Mouse (Mus musculus) liver, embryonic 11.5 days (tissue): ENCODE results near the gene Ott. TPM values are rescaled to one million over a fixed set of nuclear protein-coding genes. Genes with fewer than 3 reads are reported as not detected.
"Not testable (repeated sequence)": the region's sequence is repeated elsewhere in the genome, so short reads cannot be mapped to it uniquely, and the experiment has no call there.

Experiments
- ATAC-seq: fragments of 200-750 bp; cut with Nextera tagmentation; replicated peaks from 2 replicates; pipeline ENCODE4 v1.8.0; 2017; ENCODE audit warnings: moderate number of reproducible peaks, mild to moderate bottlenecking, moderate TSS enrichment, moderate library complexity; ENCODE audit not compliant: low FRiP score
- DNase-seq: peaks from one replicate; pipeline ENCODE4 v3.0.0-alpha.2; 2017; ENCODE audit warnings: low spot score
- H3K27ac ChIP-seq: fragments of 300-500 bp; sonication (generic); 2 replicates; pipeline ENCODE4 v1.5.1; 2014; ENCODE audit warnings: mild to moderate bottlenecking, low read depth, low read length, control low read depth
- H3K27me3 ChIP-seq: fragments of 300-500 bp; sonication (generic); replicated peaks from 2 replicates; pipeline ENCODE4 v1.6.1; 2014; ENCODE audit warnings: low read length, mixed read lengths; ENCODE audit not compliant: control insufficient read depth, insufficient read depth
- H3K36me3 ChIP-seq: fragments of 300-500 bp; sonication (generic); 2 replicates; pipeline ENCODE4 v1.6.1; 2014; ENCODE audit warnings: mild to moderate bottlenecking, low read length, moderate library complexity, mixed read lengths; ENCODE audit not compliant: control insufficient read depth, insufficient read depth
- H3K4me1 ChIP-seq: fragments of 300-500 bp; sonication (generic); replicated peaks from 2 replicates; pipeline ENCODE4 v1.6.1; 2014; ENCODE audit warnings: low read length, mixed read lengths; ENCODE audit not compliant: control insufficient read depth, insufficient read depth
- H3K4me2 ChIP-seq: fragments of 300-500 bp; sonication (generic); 2 replicates; pipeline ENCODE4 v1.6.1; 2014; ENCODE audit warnings: mild to moderate bottlenecking, control low read depth, moderate library complexity
- H3K4me3 ChIP-seq: fragments of 300-500 bp; sonication (generic); 2 replicates; pipeline ENCODE4 v1.5.1; 2014; ENCODE audit warnings: low read depth, low read length, control low read depth
- H3K9ac ChIP-seq: fragments of 300-500 bp; sonication (generic); 2 replicates; pipeline ENCODE4 v1.6.1; 2014; ENCODE audit warnings: low read depth, low read length, control low read depth
- H3K9me3 ChIP-seq: fragments of 300-500 bp; sonication (generic); 2 replicates; pipeline ENCODE4 v1.6.1; 2016; ENCODE audit warnings: low read length, inconsistent platforms, mixed read lengths; ENCODE audit not compliant: control insufficient read depth
- WGBS: fragments of 180-500 bp; shearing (Covaris S2); extraction: QIAGEN DNeasy Blood & Tissue Kit; methylation state at CpG from one replicate; pipeline ENCODE4 v1.1.7; 2014; 5-methylcytosine and 5-hydroxymethylcytosine counted together
- polyA plus RNA-seq: library from polyadenylated mRNA; unstranded; fragments of >200 nt; fragmentation: Nextera tagmentation; extraction: Ambion mirVana; gene quantifications from 2 replicates; pipeline ENCODE4 v1.2.1, GENCODE M21; 2014

The Ott gene
- polyA plus RNA-seq = not detected in 2 replicates

GRCm38 (mm10) chrX:149073982-149074381, at the start of gene Ott:
Gene Ott, plus strand, starts transcription at chrX:149074282.
- H3K9ac ChIP-seq, H3K4me2 ChIP-seq, H3K36me3 ChIP-seq, DNase-seq, H3K4me3 ChIP-seq, H3K4me1 ChIP-seq, ATAC-seq, H3K9me3 ChIP-seq, H3K27ac ChIP-seq, H3K27me3 ChIP-seq: not testable (repeated sequence)
- no CpG with 5 or more reads among the region's 5 CpGs for WGBS

Other genes with a start within 250 kb of the Ott start
- not detected in 2 replicates for gene Luzp4, start 216.6 kb upstream of the Ott start, polyA plus RNA-seq
- not detected in 2 replicates for gene Gm15093, start 198.1 kb downstream of the Ott start, polyA plus RNA-seq